Mouse (Mus musculus): ENCODE data around the gene Nhsl2. TPM values are rescaled to one million over a fixed set of nuclear protein-coding genes. Genes with fewer than 3 reads are reported as not detected.

The Nhsl2 gene
- total RNA-seq (2023; ENCODE audit: inconsistent age) = 0.12 to 0.96 TPM (median 0.15 TPM) in 4 replicates

GRCm38 (mm10) chrX:101849281-101849821 is at the start of gene Nhsl2:
TSS of gene Nhsl2 (plus strand) at chrX:101849385.

DNA sequence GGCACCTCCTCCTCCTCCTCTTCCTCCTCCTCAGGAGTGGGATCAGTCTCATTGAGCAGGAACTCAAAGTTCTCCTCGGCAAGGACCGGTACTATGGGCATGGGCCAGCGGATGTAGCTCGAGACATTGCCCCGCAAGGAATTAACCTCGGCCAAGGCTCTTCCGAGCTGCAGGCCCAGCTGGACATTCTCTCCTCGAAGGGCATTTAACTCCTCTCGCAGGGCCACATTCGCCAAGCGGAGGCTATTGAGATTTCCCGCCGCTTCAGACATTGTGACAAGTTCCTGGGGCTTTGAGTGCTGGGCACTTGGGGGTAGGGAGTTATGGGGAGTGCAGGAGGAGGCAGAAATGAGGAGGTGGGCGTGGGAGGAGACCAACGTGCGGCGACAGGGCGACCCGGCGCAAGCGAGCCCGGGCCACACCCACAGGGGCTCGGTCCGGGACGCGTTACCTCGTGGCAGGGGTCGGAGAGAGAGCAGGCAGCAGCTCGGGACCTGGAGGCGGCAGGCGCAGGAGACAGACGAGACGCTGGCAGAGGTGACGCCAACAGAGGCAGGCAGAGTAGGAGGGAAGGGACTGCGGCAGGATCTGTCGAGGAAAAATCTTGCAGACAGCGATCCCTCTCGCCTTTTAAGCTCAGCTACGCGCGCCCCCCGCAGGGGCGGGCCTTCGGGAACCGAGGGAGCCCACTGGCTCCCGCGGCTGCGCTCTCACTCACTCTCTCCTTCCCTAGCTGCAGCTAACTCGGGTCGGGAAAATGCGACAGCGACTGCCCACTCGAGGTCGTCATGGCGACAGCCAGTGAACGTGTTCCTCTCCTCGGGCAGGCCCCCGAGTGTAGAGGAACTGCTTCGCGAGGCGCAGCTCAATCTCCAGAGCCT is 221.6 kb downstream of the Nhsl2 start, which contains the start of gene Rtl5:
Gene Rtl5, minus strand, starts transcription at position 714 of the 881 bp plus-strand sequence.

GRCm38 (mm10) chrX:102119042-102119864 is 270.1 kb downstream of the Nhsl2 start, which contains the start of gene Pin4:
TSS of gene Pin4 (plus strand) at chrX:102119447.

Other genes with a start within 250 kb of the Nhsl2 start
- gene Ogt, start 209.3 kb upstream of the Nhsl2 start, total RNA-seq (2023; ENCODE audit: inconsistent age) = 180 to 207 TPM (median 197 TPM) in 4 replicates
- gene Cxcr3, start 115.1 kb upstream of the Nhsl2 start, total RNA-seq (2023; ENCODE audit: inconsistent age) = 0.39 to 0.78 TPM (median 0.74 TPM) in 3 of 4 replicates, not detected in the other
- not detected in 4 replicates for gene Gm4779, start 55.0 kb upstream of the Nhsl2 start, total RNA-seq (2023; ENCODE audit: inconsistent age)
- not detected in 4 replicates for gene 8030474K03Rik, start 54.7 kb upstream of the Nhsl2 start, total RNA-seq (2023; ENCODE audit: inconsistent age)
- 0.69 to 1.3 TPM (median 1.2 TPM) in 4 replicates for gene Rtl5, start 221.9 kb downstream of the Nhsl2 start, total RNA-seq (2023; ENCODE audit: inconsistent age)